Mouse (Mus musculus) ES-E14 (cell line): Measurements from ENCODE around the gene Proser2.

Source experiments
- CHD2 ChIP-seq: IDR thresholded peaks from 2 replicates; pipeline ENCODE4 v1.6.1; 2014; ENCODE audit warnings: mild to moderate bottlenecking, low read depth, low read length, inconsistent platforms
- HCFC1 ChIP-seq: IDR thresholded peaks from 2 replicates; pipeline ENCODE4 v1.6.1; 2012; ENCODE audit warnings: low read length, inconsistent platforms, borderline replicate concordance; ENCODE audit not compliant: insufficient read depth
- MAFK ChIP-seq: IDR thresholded peaks from 2 replicates; pipeline ENCODE4 v1.6.1; 2014; ENCODE audit warnings: mild to moderate bottlenecking, low read depth, low read length, inconsistent platforms; ENCODE audit not compliant: insufficient read depth
- ZC3H11A ChIP-seq: IDR thresholded peaks from 2 replicates; pipeline ENCODE4 v1.6.1; 2012; ENCODE audit warnings: low read depth, mild to moderate bottlenecking, inconsistent platforms, low read length, borderline replicate concordance
- ZNF384 ChIP-seq: IDR thresholded peaks from 2 replicates; pipeline ENCODE4 v1.6.1; 2012; ENCODE audit warnings: low read depth, low read length, inconsistent platforms

GRCm38 (mm10) chr2:6072685-6073260 is 57.2 kb downstream of the Proser2 start:
- no peak for TF ChIP-seq MAFK
- no peak for TF ChIP-seq HCFC1
- TF ChIP-seq CHD2, result no peak
- TF ChIP-seq ZC3H11A, result no peak
- no peak for TF ChIP-seq ZNF384
